Mouse (Mus musculus) G1E (cell line): ENCODE measurements at regions not wholly inside any gene's neighbourhood (a gene's known extent, or its start where the extent isn't known, plus 50 kb on each side); places are given as distances from the start of the nearest gene placed in this dataset.

Source experiments
- ATAC-seq: 2 replicates; pipeline ENCODE4 v1.8.0; 2016; ENCODE audit warnings: mild to moderate bottlenecking; ENCODE audit not compliant: insufficient number of reproducible peaks, poor library complexity, low FRiP score, severe bottlenecking; ENCODE audit errors: extremely low read depth
- DNase-seq: peaks from one replicate; pipeline ENCODE4 v3.0.0; 2012; ENCODE audit warnings: low spot score
- H3K27me3 ChIP-seq: 2 replicates; pipeline ENCODE4 v1.6.1; 2012; ENCODE audit warnings: mild to moderate bottlenecking, low read length, inconsistent platforms; ENCODE audit not compliant: insufficient read depth
- H3K36me3 ChIP-seq: replicated peaks from 2 replicates; pipeline ENCODE3; 2012; ENCODE audit warnings: mild to moderate bottlenecking, inconsistent platforms
- H3K4me1 ChIP-seq: 2 replicates; pipeline ENCODE4 v1.6.1; 2012; ENCODE audit warnings: low read depth, low read length, inconsistent platforms, mixed read lengths; ENCODE audit not compliant: insufficient read depth
- H3K4me3 ChIP-seq: 2 replicates; pipeline ENCODE4 v1.5.1; 2012; ENCODE audit warnings: low read depth, mild to moderate bottlenecking, inconsistent platforms, low read length, moderate library complexity, mixed read lengths
- H3K9me3 ChIP-seq: replicated peaks from 2 replicates; pipeline ENCODE4 v1.6.1; 2012; ENCODE audit warnings: inconsistent platforms
- CTCF ChIP-seq: IDR thresholded peaks from 2 replicates; pipeline ENCODE4 v1.5.1; 2012; ENCODE audit warnings: low read depth, low read length, inconsistent platforms, mixed read lengths
- GATA1 ChIP-seq: IDR thresholded peaks from 2 replicates; pipeline ENCODE4 v1.6.1; 2012; ENCODE audit warnings: borderline replicate concordance, low read length, inconsistent platforms, mixed read lengths
- GATA2 ChIP-seq: IDR thresholded peaks from 2 replicates; pipeline ENCODE4 v1.6.1; 2012; ENCODE audit warnings: low read depth, low read length, inconsistent platforms, borderline replicate concordance
- POLR2AphosphoS5 ChIP-seq: IDR thresholded peaks from 2 replicates; pipeline ENCODE4 v1.6.1; 2012; ENCODE audit warnings: low read depth, low read length, inconsistent platforms; ENCODE audit not compliant: insufficient replicate concordance
- TAL1 ChIP-seq: conservative IDR thresholded peaks from 2 replicates; pipeline ENCODE4 v1.6.1; 2012; ENCODE audit warnings: low read depth, low read length, inconsistent platforms, mixed read lengths

DNA sequence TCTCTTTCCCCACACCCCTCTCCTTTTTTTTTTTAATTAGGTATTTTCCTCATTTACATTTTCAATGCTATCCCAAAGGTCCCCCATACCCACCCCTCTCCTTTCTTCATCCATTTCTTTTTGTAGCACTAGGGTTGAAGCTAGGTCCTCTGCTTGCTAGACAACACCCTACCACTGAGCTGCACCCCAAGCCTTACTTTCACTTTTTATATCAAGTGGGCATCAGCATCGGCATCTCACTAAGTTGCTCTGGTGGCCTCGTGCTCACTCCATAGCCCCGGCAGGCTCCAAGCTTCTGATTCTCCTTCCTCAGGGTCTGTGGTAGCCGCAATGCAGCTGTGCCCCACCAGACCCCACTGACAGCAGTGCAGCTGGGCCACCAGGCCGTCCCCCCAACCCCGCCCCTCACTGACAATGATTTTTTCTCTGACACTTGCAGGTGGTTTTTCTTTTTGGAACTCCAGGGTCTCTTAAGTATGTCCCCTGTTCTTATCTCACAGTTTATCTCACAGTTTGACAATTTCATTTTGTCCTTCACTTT, 77.5 kb downstream of the Nufip1 start:
- Histone ChIP-seq H3K36me3 (no peaks in the 10 kb centered on the region), H3K27me3 (no peaks in the 10 kb centered on the region), H3K9me3 (no peaks in the 10 kb centered on the region), H3K4me3 (peak overlapping the region; percentile 19; the same call in 1 of the 2 replicates), H3K4me1 (no peaks in the 10 kb centered on the region)
- TF ChIP-seq POLR2AphosphoS5 (no peak), TAL1 (no peak), CTCF (no peak), GATA2 (no peak), GATA1 (no peak)
- ATAC-seq (no peak), DNase-seq (no peak)

DNA sequence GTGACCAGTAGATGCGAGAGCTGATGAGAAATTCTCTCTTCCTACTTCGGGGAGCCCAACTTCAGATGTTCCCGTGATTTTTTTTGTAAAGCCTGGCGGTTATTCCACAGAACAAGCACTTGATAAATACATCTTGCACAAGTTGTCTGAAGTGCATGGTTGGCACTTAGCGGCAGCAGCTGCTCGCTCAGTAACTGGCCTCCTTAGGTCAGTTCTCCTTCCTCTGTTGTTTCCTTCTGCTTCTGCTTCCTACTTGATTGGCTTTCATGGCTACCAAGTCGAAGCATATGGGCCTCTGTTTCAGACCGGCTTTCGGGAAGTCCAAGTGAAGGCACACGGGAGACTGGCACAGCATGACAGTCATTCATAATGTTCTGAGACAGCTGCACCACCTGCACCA, 84.6 kb downstream of the Nufip1 start:
- Histone ChIP-seq H3K36me3 (no peaks in the 10 kb centered on the region), H3K4me3 (no peak overlapping the region), H3K27me3 (no peaks in the 10 kb centered on the region; the same call in 1 of the 2 replicates), H3K4me1 (no peaks in the 10 kb centered on the region), H3K9me3 (no peaks in the 10 kb centered on the region)
- no peak for TF ChIP-seq POLR2AphosphoS5
- TF ChIP-seq GATA1: no peak
- TF ChIP-seq CTCF: no peak
- no peak for TF ChIP-seq TAL1
- no peak for TF ChIP-seq GATA2
- DNase-seq: no peak
- ATAC-seq: no peak

DNA sequence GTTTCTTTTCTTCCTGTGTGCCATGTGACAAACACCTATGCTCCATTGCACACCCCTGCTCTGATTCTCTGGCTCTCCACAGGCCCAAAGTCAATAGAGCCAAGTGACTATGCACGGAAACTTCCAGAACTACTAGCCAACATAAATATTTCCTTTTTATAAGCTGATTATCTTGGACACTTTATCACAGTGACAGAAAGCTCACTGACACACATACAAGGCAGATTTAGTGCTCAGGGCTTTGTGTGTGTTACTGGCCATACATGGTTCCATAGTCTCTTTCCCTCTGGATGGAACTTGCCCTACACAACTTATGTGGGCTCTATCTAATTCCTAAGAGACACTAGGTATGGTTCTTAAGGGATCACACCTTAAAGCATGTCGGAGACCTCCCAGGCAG, 86.7 kb downstream of the Nufip1 start:
- no peaks in the 10 kb centered on the region for H3K9me3 ChIP-seq
- H3K36me3 ChIP-seq: no peaks in the 10 kb centered on the region
- TF ChIP-seq GATA1 (no peak), POLR2AphosphoS5 (no peak), TAL1 (no peak), CTCF (no peak), GATA2 (no peak)
- H3K27me3 ChIP-seq: no peaks in the 10 kb centered on the region; the same call in 1 of the 2 replicates
- DNase-seq (no peak), ATAC-seq (no peak)
- H3K4me3 ChIP-seq: no peak overlapping the region
- no peaks in the 10 kb centered on the region for H3K4me1 ChIP-seq

DNA sequence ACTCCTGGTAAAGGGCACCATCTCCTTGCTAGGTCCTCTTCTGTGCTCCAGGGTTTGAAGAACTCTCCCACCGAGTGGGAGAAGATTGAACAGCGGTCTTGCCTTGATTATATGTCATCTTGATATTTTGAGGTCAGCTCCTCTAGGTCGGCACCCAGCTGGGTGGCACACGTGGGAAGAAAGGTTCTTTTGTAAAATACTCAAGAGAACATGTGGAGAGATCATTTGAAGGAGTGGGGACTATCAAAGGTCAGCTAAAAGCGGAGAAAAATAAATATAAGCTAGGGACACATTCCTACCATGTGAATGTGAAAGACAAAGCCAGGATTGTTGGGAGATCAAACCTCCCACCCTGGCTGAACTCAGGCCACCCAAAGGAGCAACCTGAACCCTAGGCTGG, 87.7 kb downstream of the Nufip1 start:
- no peaks in the 10 kb centered on the region for H3K36me3 ChIP-seq
- H3K4me1 ChIP-seq: no peaks in the 10 kb centered on the region
- TF ChIP-seq POLR2AphosphoS5: no peak
- no peak for DNase-seq
- no peaks in the 10 kb centered on the region for H3K9me3 ChIP-seq
- H3K27me3 ChIP-seq: no peaks in the 10 kb centered on the region; the same call in 1 of the 2 replicates
- H3K4me3 ChIP-seq: no peak overlapping the region
- ATAC-seq: no peak

DNA sequence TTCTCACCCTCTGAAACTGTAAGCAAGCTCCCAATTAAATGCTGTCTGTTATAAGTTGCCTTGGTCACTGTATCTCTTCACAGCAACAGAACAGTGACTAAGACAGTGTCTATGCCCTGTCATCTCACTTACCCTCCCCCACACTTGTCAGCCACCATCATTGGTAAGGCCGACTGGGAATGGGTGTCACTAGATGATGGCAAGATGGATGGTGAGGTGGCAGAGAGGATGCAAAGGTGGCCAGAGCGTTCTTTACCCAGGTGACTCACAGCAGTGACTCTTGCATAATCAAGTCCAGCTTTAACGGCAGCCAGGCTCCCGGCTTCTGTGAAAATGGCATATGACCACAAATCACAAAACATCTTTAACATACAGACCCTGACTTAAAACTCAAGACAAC, 91.9 kb downstream of the Nufip1 start:
- no peaks in the 10 kb centered on the region for H3K9me3 ChIP-seq
- no peaks in the 10 kb centered on the region for H3K36me3 ChIP-seq
- no peaks in the 10 kb centered on the region for H3K27me3 ChIP-seq
- no peak for DNase-seq
- ATAC-seq: no peak
- no peak overlapping the region for H3K4me3 ChIP-seq
- TF ChIP-seq CTCF (no peak), TAL1 (no peak), POLR2AphosphoS5 (no peak), GATA1 (no peak), GATA2 (no peak)
- no peaks in the 10 kb centered on the region for H3K4me1 ChIP-seq

DNA sequence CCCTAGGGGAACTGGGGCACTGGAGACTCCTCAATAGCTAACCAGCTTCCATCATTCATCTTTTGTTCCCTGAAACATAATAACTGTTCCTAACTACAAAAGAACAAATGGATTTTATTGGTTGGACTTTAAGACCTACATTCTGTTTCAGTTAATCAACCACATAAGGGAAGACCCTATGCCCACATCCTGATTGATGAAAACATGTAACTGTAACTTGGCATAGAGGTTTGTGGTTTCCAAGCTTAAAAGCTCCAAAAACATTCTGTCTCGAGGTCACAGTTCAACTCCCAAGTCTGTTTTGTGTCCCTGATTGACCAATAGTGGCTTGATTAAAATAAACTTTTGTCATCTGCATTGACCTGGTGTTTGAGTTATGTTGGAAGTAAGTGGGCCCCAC, 92.4 kb downstream of the Nufip1 start:
- Histone ChIP-seq H3K36me3 (no peaks in the 10 kb centered on the region), H3K9me3 (no peaks in the 10 kb centered on the region), H3K4me1 (no peaks in the 10 kb centered on the region), H3K4me3 (no peak overlapping the region), H3K27me3 (no peaks in the 10 kb centered on the region)
- DNase-seq (no peak), ATAC-seq (no peak)
- TF ChIP-seq GATA1: no peak
- TF ChIP-seq CTCF: no peak
- no peak for TF ChIP-seq TAL1
- TF ChIP-seq POLR2AphosphoS5: no peak
- TF ChIP-seq GATA2: no peak
